Mouse (Mus musculus) ES-Bruce4 (cell line): ENCODE measurements around the gene Pik3r4.

Source experiments
- CTCF ChIP-seq: IDR thresholded peaks from one replicate; pipeline ENCODE4 v1.8.1; 2011; ENCODE audit warnings: low read depth, low read length
- EP300 ChIP-seq: IDR thresholded peaks from 2 replicates; pipeline ENCODE4 v1.6.1; 2011; ENCODE audit warnings: low read depth, low read length; ENCODE audit not compliant: insufficient read depth
- POLR2A ChIP-seq: IDR thresholded peaks from one replicate; pipeline ENCODE4 v1.8.1; 2011; ENCODE audit warnings: low read length; ENCODE audit not compliant: insufficient read depth

- TF ChIP-seq CTCF: peak; percentile 74
- no peak for TF ChIP-seq POLR2A
- no peak for TF ChIP-seq EP300
These were observed 51.1 kb downstream of the Pik3r4 start for GRCm38 (mm10) chr9:105693854-105694253.
